Mouse (Mus musculus): ENCODE results near the gene Ndufaf8.

Ndufaf8 gene

GRCm38 (mm10) chr11:120086702-120087152 lies 12.0 kb upstream of the Ndufaf8 start, which contains the start of gene Cep131:
Gene Cep131 (minus strand): TSS chr11:120086827.
- DNase-seq (ENCODE audit: low spot score) = peak; percentile 97

DNA sequence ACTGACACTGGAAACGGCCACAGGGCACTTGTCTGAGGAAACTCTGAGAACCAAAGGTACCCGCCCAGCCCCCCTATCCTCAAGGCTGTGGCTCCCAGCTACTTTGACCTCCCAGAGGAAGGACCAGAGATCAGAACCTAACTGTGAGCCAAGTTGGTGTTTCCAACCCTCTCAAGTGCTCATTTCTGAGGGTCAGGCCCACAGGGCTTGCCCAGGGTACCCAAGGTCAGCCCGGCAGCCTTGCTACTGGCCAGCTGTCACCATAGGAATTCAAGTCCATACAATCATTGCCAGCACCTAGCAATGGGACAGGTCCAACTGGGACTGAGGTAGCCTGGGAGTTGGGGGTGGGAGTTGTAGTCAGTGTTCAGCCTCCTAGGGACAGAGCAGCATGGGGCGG lies 8.1 kb upstream of the Ndufaf8 start:
- no peak for DNase-seq (ENCODE audit: low spot score)

DNA sequence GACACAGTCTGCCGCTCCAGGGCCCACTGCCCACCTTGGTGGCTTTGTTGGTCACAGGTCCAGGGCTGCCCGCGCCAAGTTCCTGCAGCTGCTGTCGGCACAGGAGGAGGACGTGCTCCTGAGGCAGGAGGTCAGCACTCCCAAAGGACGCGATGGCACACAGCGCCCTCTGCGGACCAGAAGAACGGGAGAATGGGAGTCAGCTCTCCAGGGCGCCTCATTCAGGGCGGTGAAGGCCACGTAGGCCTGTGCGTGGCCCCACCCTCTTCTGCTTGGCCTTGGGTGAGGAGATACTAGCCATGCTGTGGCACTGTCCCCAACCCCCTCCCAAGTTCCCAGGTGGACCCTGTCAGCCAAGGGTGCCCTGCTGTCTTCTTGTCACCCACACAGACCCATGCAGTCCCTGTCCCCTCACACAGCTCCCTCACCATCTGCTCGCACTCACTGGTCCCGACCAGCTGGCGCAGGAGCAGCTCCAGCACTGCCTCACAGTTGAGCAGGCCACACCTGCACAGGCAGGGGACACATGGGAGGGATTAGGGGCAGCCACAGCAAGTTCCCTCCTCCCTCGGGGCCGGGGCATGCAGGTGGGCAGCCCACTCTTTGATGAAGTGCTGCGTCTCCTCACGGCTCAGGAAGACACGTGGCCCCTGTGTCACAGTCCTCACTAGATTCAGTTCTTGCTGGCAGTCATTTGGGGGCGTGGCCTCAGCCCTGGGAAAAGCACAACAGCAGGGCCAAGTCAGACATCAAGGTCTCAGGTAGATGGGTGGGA lies 5.7 kb upstream of the Ndufaf8 start:
- DNase-seq (ENCODE audit: low spot score) = no peak

- DNase-seq (ENCODE audit: low spot score) = peak; percentile 65
Measured at GRCm38 (mm10) chr11:120101036-120101435, 2.3 kb downstream of the Ndufaf8 start.

GRCm38 (mm10) chr11:120103431-120103997 lies 4.8 kb downstream of the Ndufaf8 start:
- DNase-seq (ENCODE audit: low spot score) = no peak

GRCm38 (mm10) chr11:120107026-120107425 lies 8.3 kb downstream of the Ndufaf8 start:
- DNase-seq (ENCODE audit: low spot score) = no peak

- no peak for DNase-seq (ENCODE audit: low spot score)
Measured at GRCm38 (mm10) chr11:120107796-120108195, 9.1 kb downstream of the Ndufaf8 start.

- no peak for DNase-seq (ENCODE audit: low spot score)
Measured at GRCm38 (mm10) chr11:120109558-120110210, 11.0 kb downstream of the Ndufaf8 start.

DNA sequence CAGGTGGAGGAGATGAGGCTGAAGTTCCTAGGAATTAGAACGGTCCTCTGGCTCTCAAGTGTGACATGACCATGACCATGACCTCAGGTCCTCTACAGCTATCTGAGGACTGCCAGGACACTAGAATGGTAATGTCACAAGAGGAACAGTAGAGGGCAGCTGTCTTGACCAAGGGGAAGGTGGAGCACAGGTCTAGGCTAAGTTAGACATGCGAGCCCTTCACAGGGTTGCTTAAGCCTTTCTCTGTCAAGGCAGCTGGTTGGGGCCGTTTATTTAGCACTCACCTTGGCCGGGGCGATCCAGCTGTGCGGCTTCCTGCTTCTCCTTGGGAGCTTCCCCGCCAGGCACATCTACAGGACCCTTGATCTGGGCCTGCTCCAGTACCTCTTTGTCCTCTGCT lies 11.8 kb downstream of the Ndufaf8 start:
- DNase-seq (ENCODE audit: low spot score) = no peak

DNA sequence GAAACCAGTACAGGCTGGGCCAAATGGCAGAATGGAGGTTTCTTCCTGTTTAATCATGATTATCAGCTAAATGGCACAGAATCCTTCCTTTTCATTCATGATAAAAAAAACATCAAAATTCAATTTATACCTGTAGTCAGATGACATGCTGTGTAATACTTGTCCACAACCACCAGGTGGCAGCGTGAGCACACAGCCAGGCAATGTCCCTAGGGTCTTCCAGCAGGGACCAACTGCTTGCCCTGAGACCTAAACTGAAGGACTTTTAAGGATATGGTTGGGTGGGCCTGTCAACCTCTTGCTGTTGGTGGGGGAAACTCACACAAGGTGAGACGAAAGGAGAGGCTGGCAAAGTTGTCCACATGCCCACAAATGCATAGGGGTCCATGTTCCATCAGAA lies 12.3 kb downstream of the Ndufaf8 start:
- peak; percentile 40 for DNase-seq (ENCODE audit: low spot score)

- DNase-seq (ENCODE audit: low spot score) = no peak
Measured at GRCm38 (mm10) chr11:120112136-120112535, 13.4 kb downstream of the Ndufaf8 start.

GRCm38 (mm10) chr11:120114488-120115215 lies 15.9 kb downstream of the Ndufaf8 start:
- DNase-seq (ENCODE audit: low spot score) = no peak

DNA sequence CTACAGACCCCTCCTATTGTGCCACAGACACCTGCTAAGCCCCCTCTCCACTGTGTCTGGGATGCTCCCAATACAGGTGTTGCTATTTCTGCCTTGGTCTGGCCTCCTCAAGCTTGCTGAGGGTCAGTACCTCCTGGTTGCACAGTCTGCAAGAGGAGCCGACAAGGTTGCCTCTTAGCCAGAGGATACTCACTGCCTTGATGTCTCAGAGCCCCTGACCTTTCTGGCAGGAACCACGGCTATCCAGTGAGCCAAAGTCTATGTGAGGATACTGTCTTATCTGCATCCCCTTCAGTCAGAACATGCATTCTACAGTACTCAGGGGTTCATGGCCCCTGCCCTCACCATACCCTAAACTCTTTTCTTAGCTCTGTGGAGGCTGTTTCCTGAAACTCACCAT lies 18.9 kb downstream of the Ndufaf8 start:
- no peak for DNase-seq (ENCODE audit: low spot score)

DNA sequence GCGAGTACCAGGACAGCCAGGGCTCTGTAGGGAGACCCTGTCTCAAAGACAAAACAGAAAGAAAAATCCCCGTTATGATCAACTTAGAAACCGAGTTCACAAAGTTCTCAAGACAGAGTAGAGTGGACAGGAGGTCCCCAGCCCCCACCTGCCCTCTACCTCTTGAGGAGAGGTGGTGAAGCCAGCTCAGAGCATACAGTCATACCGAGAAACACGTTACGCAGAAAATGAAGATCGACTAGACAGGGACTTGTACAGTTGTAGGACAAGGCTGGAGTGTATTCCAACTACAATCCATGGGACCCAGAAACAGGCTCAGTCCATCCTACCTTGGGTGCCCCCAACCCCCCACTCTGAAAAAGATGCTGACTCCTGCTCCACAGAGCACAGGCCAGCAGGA lies 20.4 kb downstream of the Ndufaf8 start:
- no peak for DNase-seq (ENCODE audit: low spot score)

GRCm38 (mm10) chr11:120119936-120120541 lies 21.3 kb downstream of the Ndufaf8 start:
- no peak for DNase-seq (ENCODE audit: low spot score)

DNA sequence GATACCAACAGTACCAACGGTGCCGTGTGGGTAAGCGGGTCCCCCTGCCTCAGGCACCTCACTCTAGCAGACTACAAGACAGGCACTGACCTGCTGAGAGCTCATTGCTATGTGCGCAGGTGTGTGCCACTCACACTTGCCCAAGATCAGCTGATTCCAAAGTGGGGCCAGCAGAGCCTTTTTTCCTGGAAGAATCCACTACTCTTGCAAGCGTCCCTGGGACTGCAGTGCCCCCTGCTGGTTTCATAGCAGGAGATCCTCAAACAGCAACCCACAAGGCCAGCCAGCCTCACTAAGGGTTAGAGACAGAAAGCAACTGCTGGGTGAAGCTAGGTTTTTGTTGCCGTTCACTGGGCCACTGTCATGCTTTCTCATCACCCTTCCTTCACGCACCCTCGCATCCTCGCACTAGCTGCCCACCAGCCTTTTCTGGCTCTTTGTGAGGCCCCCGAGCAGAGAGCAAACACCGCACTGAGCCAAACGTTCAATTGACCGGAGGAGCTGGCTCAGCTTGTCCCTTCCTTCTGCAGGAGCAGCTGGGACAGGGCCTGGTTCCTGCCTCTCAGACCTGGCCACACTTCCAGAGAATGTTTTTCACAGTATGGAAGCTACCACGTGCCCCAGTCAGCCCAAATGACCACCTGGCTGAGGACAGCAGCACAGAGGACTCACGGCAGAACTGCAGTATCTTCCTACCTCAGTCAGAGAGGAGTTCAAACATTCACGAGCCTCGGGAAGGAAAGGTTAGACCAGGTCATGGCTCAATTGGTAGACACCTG lies 22.1 kb downstream of the Ndufaf8 start:
- DNase-seq (ENCODE audit: low spot score) = peak; percentile 42

DNA sequence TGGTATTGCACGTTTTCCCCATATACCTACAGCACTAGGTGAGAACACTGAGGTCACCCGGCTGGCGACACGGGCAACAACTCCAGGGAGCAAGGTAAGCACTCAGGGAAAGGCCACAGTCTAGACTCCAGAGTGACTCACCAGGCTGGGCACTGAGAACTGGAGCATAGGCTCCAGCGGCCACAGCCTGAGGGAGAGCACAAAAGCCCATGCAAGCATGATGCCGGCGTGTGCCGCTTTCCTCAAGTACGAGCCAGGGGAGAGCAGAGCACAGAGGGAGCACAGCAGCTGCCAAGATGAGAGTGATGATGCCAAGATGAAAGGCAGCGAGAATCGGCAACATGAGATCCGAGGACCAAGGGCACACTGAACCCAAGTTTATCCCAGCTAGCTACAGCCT lies 23.4 kb downstream of the Ndufaf8 start:
- no peak for DNase-seq (ENCODE audit: low spot score)

- DNase-seq (ENCODE audit: low spot score) = no peak
Measured at GRCm38 (mm10) chr11:120126845-120127244, 28.1 kb downstream of the Ndufaf8 start.

DNA sequence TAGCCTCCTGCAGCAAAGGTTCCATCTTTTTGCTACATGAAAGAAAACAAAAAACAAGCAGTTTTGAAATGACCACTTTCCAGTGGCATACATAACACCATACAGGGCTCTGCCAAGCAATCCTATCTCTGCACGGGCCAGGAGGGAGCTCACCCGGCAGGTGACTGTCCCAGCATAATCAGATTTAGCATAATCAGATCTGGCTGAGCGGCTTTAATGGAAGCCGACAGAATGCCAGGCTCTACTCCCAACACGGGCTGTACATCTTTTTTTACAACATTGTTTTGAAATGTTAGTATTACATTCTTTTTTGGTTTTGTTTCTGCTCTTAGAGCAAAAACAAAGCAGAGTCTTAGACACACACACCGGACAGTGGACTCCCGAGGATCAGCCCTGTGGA lies 30.6 kb downstream of the Ndufaf8 start:
- DNase-seq (ENCODE audit: low spot score) = no peak

DNA sequence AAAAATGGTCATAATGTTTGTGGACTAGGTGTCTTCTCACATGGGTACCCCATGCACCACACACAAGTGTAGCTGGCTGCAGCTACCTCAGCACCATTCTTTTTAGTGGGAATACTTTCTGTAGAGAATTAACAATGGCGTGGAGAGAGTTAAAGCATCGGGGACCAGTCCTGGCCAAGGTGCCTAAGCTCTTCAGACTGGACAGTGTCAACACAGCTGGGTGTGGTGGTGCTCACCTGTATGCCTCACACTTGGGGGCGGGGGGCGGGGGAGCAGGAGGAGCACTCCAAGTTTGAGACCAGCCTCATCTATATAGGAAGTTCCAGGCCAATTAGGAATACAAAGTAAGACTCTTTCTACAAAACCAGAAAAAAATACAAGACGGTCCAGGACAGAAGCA lies 35.4 kb downstream of the Ndufaf8 start:
- no peak for DNase-seq (ENCODE audit: low spot score)

DNA sequence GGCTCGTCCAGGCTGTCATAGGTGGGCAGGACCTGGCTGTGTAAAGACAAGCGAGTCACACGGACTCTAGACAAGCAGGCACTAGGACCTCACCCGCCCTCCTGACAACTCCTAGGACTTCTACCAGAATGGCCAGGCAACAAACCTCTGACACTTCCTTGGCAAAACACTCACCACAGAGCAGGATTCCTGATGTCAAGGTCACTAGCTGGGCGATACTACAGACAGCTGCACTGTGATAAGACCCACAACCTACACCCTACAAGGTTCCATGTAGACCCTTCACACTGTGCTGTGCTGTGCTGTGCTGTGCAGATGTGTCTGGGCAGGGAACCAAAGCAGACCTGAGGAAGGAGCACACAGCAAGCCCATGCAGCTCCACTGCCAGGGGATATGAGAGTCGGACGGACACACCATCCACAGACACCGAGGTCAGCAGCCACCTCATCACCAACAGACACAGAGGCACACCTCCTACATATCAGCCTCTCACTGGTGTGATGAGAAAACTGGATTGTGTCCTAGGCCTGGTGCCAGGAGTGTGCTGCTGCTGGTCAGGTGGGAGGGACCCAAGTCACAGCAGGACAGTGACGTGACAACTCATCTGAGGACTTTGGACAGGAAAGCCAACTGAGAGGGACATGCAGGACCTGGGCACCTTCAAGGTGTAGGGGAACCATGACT lies 36.3 kb downstream of the Ndufaf8 start:
- DNase-seq (ENCODE audit: low spot score) = no peak

Data from c-Kit-positive CD71-positive TER-119-positive erythroid progenitor cells, embryonic 14.5 days (primary cell).